Mouse (Mus musculus): ENCODE data around the gene Cpne9. TPM values are rescaled to one million over a fixed set of nuclear protein-coding genes. Genes with fewer than 3 reads are reported as not detected.

The Cpne9 gene
- total RNA-seq, 1 experiment, result 2.9 TPM

- Histone ChIP-seq H3K36me3 (ENCODE audit: control insufficient read depth, insufficient read depth, low read length, poor library complexity, severe bottlenecking) (no peaks in the 10 kb centered on the region), H3K4me3 (ENCODE audit: insufficient read depth in 1 of 2, low read depth in 1 of 2, low read length in 2 of 2, poor library complexity in 1 of 2, severe bottlenecking in 1 of 2) (no peak overlapping the region), H3K9ac (ENCODE audit: insufficient read depth, low read depth, low read length, poor library complexity, severe bottlenecking) (no peak overlapping the region), H3K27ac (ENCODE audit: insufficient read depth, low read depth, low read length, poor library complexity, severe bottlenecking) (no peak overlapping the region), H3K4me1 (ENCODE audit: control insufficient read depth in 2 of 2, insufficient read depth in 2 of 2, low read length in 2 of 2, poor library complexity in 1 of 2) (peaks cover 5 to 8% of the 10 kb centered on the region in 2 experiments), H3K9me3 (ENCODE audit: control insufficient read depth, insufficient read depth, low read depth, low read length) (no peaks in the 10 kb centered on the region)
- no peak for TF ChIP-seq CHD2 (IDR thresholded peaks at IDR 0.05; ENCODE audit: low read depth, low read length)
- TF ChIP-seq HCFC1 (IDR thresholded peaks at IDR 0.05; ENCODE audit: borderline replicate concordance, insufficient read depth, low read length), result no peak
- TF ChIP-seq ZC3H11A (IDR thresholded peaks at IDR 0.05; ENCODE audit: borderline replicate concordance, low read depth, low read length), result no peak
- no peak for TF ChIP-seq ZNF384 (IDR thresholded peaks at IDR 0.05; ENCODE audit: low read depth, low read length)
- TF ChIP-seq MAFK (IDR thresholded peaks at IDR 0.05; ENCODE audit: insufficient read depth, low read depth, low read length), result no peak
- no peak for DNase-seq (ENCODE audit: low read depth, low spot score)
- in situ Hi-C loops (cut with MboI; ENCODE audit: low sequenced_read_pairs in 2 of 2, unreplicated experiment in 2 of 2), result no loop called here
Observed at GRCm38 (mm10) chr6:113352820-113353219, 70.7 kb downstream of the Cpne9 start.

- TF ChIP-seq HCFC1 (IDR thresholded peaks at IDR 0.05; ENCODE audit: borderline replicate concordance, insufficient read depth, low read length) (no peak), ZC3H11A (IDR thresholded peaks at IDR 0.05; ENCODE audit: borderline replicate concordance, low read depth, low read length) (no peak), MAFK (IDR thresholded peaks at IDR 0.05; ENCODE audit: insufficient read depth, low read depth, low read length) (no peak), ZNF384 (IDR thresholded peaks at IDR 0.05; ENCODE audit: low read depth, low read length) (no peak), CHD2 (IDR thresholded peaks at IDR 0.05; ENCODE audit: low read depth, low read length) (no peak)
- peaks cover 5 to 8% of the 10 kb centered on the region in 2 experiments for H3K4me1 ChIP-seq (ENCODE audit: control insufficient read depth in 2 of 2, insufficient read depth in 2 of 2, low read length in 2 of 2, poor library complexity in 1 of 2)
- DNase-seq (ENCODE audit: low read depth, low spot score), result no peak
- in situ Hi-C loops (cut with MboI; ENCODE audit: low sequenced_read_pairs in 2 of 2, unreplicated experiment in 2 of 2), result no loop called here
- H3K9me3 ChIP-seq (ENCODE audit: control insufficient read depth, insufficient read depth, low read depth, low read length), result no peaks in the 10 kb centered on the region
- no peak overlapping the region for H3K4me3 ChIP-seq (ENCODE audit: insufficient read depth in 1 of 2, low read depth in 1 of 2, low read length in 2 of 2, poor library complexity in 1 of 2, severe bottlenecking in 1 of 2)
- no peaks in the 10 kb centered on the region for H3K36me3 ChIP-seq (ENCODE audit: control insufficient read depth, insufficient read depth, low read length, poor library complexity, severe bottlenecking)
- H3K27ac ChIP-seq (ENCODE audit: insufficient read depth, low read depth, low read length, poor library complexity, severe bottlenecking), result no peak overlapping the region
- no peak overlapping the region for H3K9ac ChIP-seq (ENCODE audit: insufficient read depth, low read depth, low read length, poor library complexity, severe bottlenecking)
Observed at GRCm38 (mm10) chr6:113353696-113354095, 71.6 kb downstream of the Cpne9 start.

Other genes starting within 250 kb of the Cpne9 start
- 52.9 and 63.6 TPM in 2 replicates for gene Thumpd3, start 236.1 kb upstream of the Cpne9 start, total RNA-seq (2012; rRNA removed)
- 79.4 and 81.4 TPM in 2 replicates for gene Setd5, start 204.9 kb upstream of the Cpne9 start, total RNA-seq (2012; rRNA removed)
- 5.2 and 5.9 TPM in 2 replicates for gene Lhfpl4, start 86.9 kb upstream of the Cpne9 start, total RNA-seq (2012; rRNA removed)
- gene Mtmr14, start 44.5 kb upstream of the Cpne9 start, total RNA-seq (2012; rRNA removed), result 42.4 and 44.8 TPM in 2 replicates
- gene Brpf1, start 24.8 kb downstream of the Cpne9 start, total RNA-seq (2012; rRNA removed), result 38.8 and 43.1 TPM in 2 replicates
- 11.9 and 13.0 TPM in 2 replicates for gene Ogg1, start 44.7 kb downstream of the Cpne9 start, total RNA-seq (2012; rRNA removed)
- 8.5 and 9.4 TPM in 2 replicates for gene Camk1, start 61.7 kb downstream of the Cpne9 start, total RNA-seq (2012; rRNA removed)
- gene Tada3, start 95.6 kb downstream of the Cpne9 start, total RNA-seq (2012; rRNA removed), result 31.7 and 35.3 TPM in 2 replicates
- gene Arpc4, start 95.8 kb downstream of the Cpne9 start, total RNA-seq (2012; rRNA removed), result 217 and 227 TPM in 2 replicates
- gene Ttll3, start 107.0 kb downstream of the Cpne9 start, total RNA-seq (2012; rRNA removed), result 5.3 and 6.9 TPM in 2 replicates
- gene Rpusd3, start 137.0 kb downstream of the Cpne9 start, total RNA-seq (2012; rRNA removed), result 34.5 and 42.3 TPM in 2 replicates
- 0.42 and 0.45 TPM in 2 replicates for gene Cidec, start 153.5 kb downstream of the Cpne9 start, total RNA-seq (2012; rRNA removed)
- 119 and 140 TPM in 2 replicates for gene Jagn1, start 160.3 kb downstream of the Cpne9 start, total RNA-seq (2012; rRNA removed)
- gene Il17re, start 176.2 kb downstream of the Cpne9 start, total RNA-seq (2012; rRNA removed), result 0.80 and 3.0 TPM in 2 replicates
- 6.2 and 13.3 TPM in 2 replicates for gene Il17rc, start 189.1 kb downstream of the Cpne9 start, total RNA-seq (2012; rRNA removed)
- 20.8 and 29.9 TPM in 2 replicates for gene Creld1, start 201.0 kb downstream of the Cpne9 start, total RNA-seq (2012; rRNA removed)
- 15.1 and 16.3 TPM in 2 replicates for gene Prrt3, start 219.6 kb downstream of the Cpne9 start, total RNA-seq (2012; rRNA removed)
- 71.2 and 74.1 TPM in 2 replicates for gene Emc3, start 249.3 kb downstream of the Cpne9 start, total RNA-seq (2012; rRNA removed)
- 34.7 and 37.5 TPM in 2 replicates for gene Fancd2, start 249.4 kb downstream of the Cpne9 start, total RNA-seq (2012; rRNA removed)

Data from ES-E14 (cell line).